Mouse (Mus musculus): ENCODE measurements at regions not wholly inside any gene's neighbourhood (a gene's known extent, or its start where the extent isn't known, plus 50 kb on each side); places are given as distances from the start of the nearest gene placed in this dataset.

- no peak for TF ChIP-seq POLR2A (IDR thresholded peaks at IDR 0.05; ENCODE audit: low read depth, low read length)
- TF ChIP-seq JUND (conservative IDR thresholded peaks at IDR 0.05; ENCODE audit: low read depth, low read length), result no peak
- TF ChIP-seq CTCF (conservative IDR thresholded peaks at IDR 0.05 in 1 of 2, IDR thresholded peaks at IDR 0.05 in 1 of 2; ENCODE audit: low read depth in 2 of 2, low read length in 2 of 2), result no peak
- no peak for TF ChIP-seq GABPA (IDR thresholded peaks at IDR 0.05; ENCODE audit: insufficient replicate concordance, low read depth, low read length)
- TF ChIP-seq MAX (IDR thresholded peaks at IDR 0.05; ENCODE audit: low read length), result no peak
- no peak for TF ChIP-seq IRF4 (IDR thresholded peaks at IDR 0.05; ENCODE audit: low read depth, low read length)
- TF ChIP-seq ZC3H11A (IDR thresholded peaks at IDR 0.05; ENCODE audit: low read depth, low read length), result no peak
- TF ChIP-seq KAT2A (IDR thresholded peaks at IDR 0.05; ENCODE audit: insufficient replicate concordance, low read length), result no peak
- TF ChIP-seq MAFK (IDR thresholded peaks at IDR 0.05; ENCODE audit: insufficient replicate concordance, low read length), result no peak
- TF ChIP-seq RCOR1 (conservative IDR thresholded peaks at IDR 0.05; ENCODE audit: low read depth, low read length), result no peak
- TF ChIP-seq ELF1 (IDR thresholded peaks at IDR 0.05; ENCODE audit: low read depth, low read length), result no peak
- TF ChIP-seq EP300 (IDR thresholded peaks at IDR 0.05; ENCODE audit: low read length), result no peak
- no peak for TF ChIP-seq SMC3 (IDR thresholded peaks at IDR 0.05; ENCODE audit: low read depth, low read length)
- no peak for TF ChIP-seq MEF2A (IDR thresholded peaks at IDR 0.05; ENCODE audit: borderline replicate concordance, low read depth, low read length)
Measured at GRCm38 (mm10) chr11:113049593-113049992, 267.6 kb downstream of the Sox9 start.
